In genomic region chr8:20285523-20285922, GRCm38 (mm10) we compare ENCODE assay signal across 7 mouse cellular contexts.
A peak's percentile ranks its signal among the peaks of the same experiment; 100 is the strongest.
DNase-seq lines count a peak whose midpoint lies in the region; ATAC-seq and TF ChIP-seq lines count a peak whose summit lies in the region.
"Not testable (repeated sequence)": the region's sequence is repeated elsewhere in the genome, so short reads cannot be mapped to it uniquely, and the experiment has no call there.

No protein-coding gene starts in this region.

- not testable (repeated sequence) for TF ChIP-seq POLR2A in limb, embryonic 14.5 days (IDR thresholded peaks at IDR 0.05; ENCODE audit: borderline replicate concordance, extremely low read depth, insufficient read depth, insufficient read length)

- H3K4me3 ChIP-seq in hindbrain, postnatal 0 days (ENCODE audit: low read length); limb, embryonic 14.5 days (replicated peaks; ENCODE audit: low read length): not testable (repeated sequence)

- ATAC-seq in hindbrain, postnatal 0 days; limb, embryonic 14.5 days (ENCODE audit: low FRiP score, low read depth): not testable (repeated sequence)

- not testable (repeated sequence) for H3K27me3 ChIP-seq in hindbrain, postnatal 0 days (ENCODE audit: insufficient read depth, low read length); limb, embryonic 14.5 days (ENCODE audit: control insufficient read depth, insufficient read depth, low read length)

- not testable (repeated sequence) for TF ChIP-seq CTCF in hindbrain, postnatal 0 days (IDR thresholded peaks at IDR 0.05; ENCODE audit: low read depth)

- H3K4me1 ChIP-seq in hindbrain, postnatal 0 days (ENCODE audit: insufficient read depth, low read length); limb, embryonic 14.5 days (ENCODE audit: control insufficient read depth, insufficient read depth, low read length): not testable (repeated sequence)

- H3K4me2 ChIP-seq in hindbrain, postnatal 0 days (ENCODE audit: low read depth, low read length); limb, embryonic 14.5 days (replicated peaks; ENCODE audit: low read depth, low read length, severe bottlenecking): not testable (repeated sequence)

- H3K36me3 ChIP-seq in hindbrain, postnatal 0 days (ENCODE audit: insufficient read depth, low read length); limb, embryonic 14.5 days (ENCODE audit: control insufficient read depth, insufficient read depth, low read length): not testable (repeated sequence)

- H3K9ac ChIP-seq in hindbrain, postnatal 0 days (replicated peaks; ENCODE audit: low read length); limb, embryonic 14.5 days (ENCODE audit: low read depth, low read length, severe bottlenecking): not testable (repeated sequence)

- H3K9me3 ChIP-seq in hindbrain, postnatal 0 days (ENCODE audit: low read length); limb, embryonic 14.5 days (ENCODE audit: control insufficient read depth, low read length): not testable (repeated sequence)

- 98% methylated on average over 2 of the region's 3 CpGs for WGBS in hindbrain, postnatal 0 days
- WGBS in limb, embryonic 14.5 days, result 96% methylated on average over 2 of the region's 3 CpGs

- not testable (repeated sequence) for H3K27ac ChIP-seq in hindbrain, postnatal 0 days; limb, embryonic 14.5 days (replicated peaks; ENCODE audit: low read depth, low read length)

- DNase-seq in ES-CJ7 (ENCODE audit: low read depth, low spot score) (peak; percentile 19), MN1 (ENCODE audit: low spot score) (peak; percentile 19), R1 (ENCODE audit: low read depth, low spot score) (peak; percentile 10)
- DNase-seq in heart, adult 11 months, result peak; percentile 89
- peak; percentile 1 for DNase-seq in hindbrain, postnatal 0 days (ENCODE audit: low spot score)
- DNase-seq in limb, embryonic 14.5 days (ENCODE audit: low spot score), result peak; percentile 2
- peak; percentile 3 for DNase-seq in thymus, postnatal 14 days

Comparison
In these comparisons a context has a peak if more than half of its experiments do, and no peak if none do; other contexts are left out.
1. DNase-seq: peak in every context shown above with its lines; median percentile 89 in heart, adult 11 months; 19 in ES-CJ7; 19 in MN1; 10 in R1; 3 in thymus, postnatal 14 days; 2 in limb, embryonic 14.5 days; 1 in hindbrain, postnatal 0 days.